Mouse (Mus musculus) midbrain, embryonic 13.5 days (tissue): ENCODE measurements at regions not wholly inside any gene's neighbourhood (a gene's known extent, or its start where the extent isn't known, plus 50 kb on each side); places are given as distances from the start of the nearest gene placed in this dataset.

Source experiments
- ATAC-seq: fragments of 200-750 bp; cut with Nextera tagmentation; 2 replicates; pipeline ENCODE4 v1.8.0; 2017; ENCODE audit warnings: mild to moderate bottlenecking, moderate TSS enrichment, moderate library complexity
- H3K27ac ChIP-seq: fragments of 300-500 bp; sonication (generic); 2 replicates; pipeline ENCODE4 v1.5.1; 2015; ENCODE audit warnings: inconsistent platforms, mild to moderate bottlenecking, moderate library complexity
- H3K27me3 ChIP-seq: fragments of 300-500 bp; sonication (generic); 2 replicates; pipeline ENCODE4 v1.6.1; 2015; ENCODE audit warnings: mild to moderate bottlenecking, inconsistent platforms
- H3K36me3 ChIP-seq: fragments of 300-500 bp; sonication (generic); 2 replicates; pipeline ENCODE4 v1.6.1; 2015; ENCODE audit warnings: mild to moderate bottlenecking, inconsistent platforms
- H3K4me1 ChIP-seq: fragments of 300-500 bp; sonication (generic); replicated peaks from 2 replicates; pipeline ENCODE4 v1.6.1; 2015; ENCODE audit warnings: inconsistent platforms
- H3K4me2 ChIP-seq: fragments of 300-500 bp; sonication (generic); replicated peaks from 2 replicates; pipeline ENCODE4 v1.6.1; 2015; ENCODE audit warnings: moderate library complexity, mild to moderate bottlenecking, inconsistent platforms
- H3K4me3 ChIP-seq: fragments of 300-500 bp; sonication (generic); replicated peaks from 2 replicates; pipeline ENCODE4 v1.5.1; 2015; ENCODE audit warnings: mild to moderate bottlenecking, inconsistent platforms
- H3K9ac ChIP-seq: fragments of 300-500 bp; sonication (generic); replicated peaks from 2 replicates; pipeline ENCODE4 v1.6.1; 2015; ENCODE audit warnings: mild to moderate bottlenecking, inconsistent platforms
- H3K9me3 ChIP-seq: fragments of 300-500 bp; sonication (generic); 2 replicates; pipeline ENCODE4 v1.6.1; 2016; ENCODE audit warnings: mild to moderate bottlenecking, inconsistent platforms
- WGBS: fragments of 180-500 bp; shearing (Covaris S2); methylation state at CpG from one replicate; pipeline ENCODE4 v1.1.7; 2015; 5-methylcytosine and 5-hydroxymethylcytosine counted together

GRCm38 (mm10) chr11:71414403-71415140, 184.0 kb upstream of the Nlrp1b start:
- 53% methylated on average over 9 of the region's 9 CpGs for WGBS

GRCm38 (mm10) chr11:71415451-71415850, 184.9 kb upstream of the Nlrp1b start:
- 19% methylated on average over 3 of the region's 3 CpGs for WGBS
- Histone ChIP-seq H3K4me1 (peaks cover 16% of the 10 kb centered on the region), H3K9ac (no peak overlapping the region), H3K27ac (peak overlapping the region; percentile 36), H3K36me3 (no peaks in the 10 kb centered on the region), H3K4me3 (no peak overlapping the region), H3K9me3 (no peaks in the 10 kb centered on the region), H3K4me2 (no peak overlapping the region), H3K27me3 (0 out of 2 replicates have a peak, but pooled peaks cover 3% of the 10 kb centered on the region)
- no peak for ATAC-seq

More at GRCm38 (mm10) chr11:71414403-71415140, 184.0 kb upstream of the Nlrp1b start:
- peak; percentile 81 for ATAC-seq
- peak overlapping the region; percentile 36; the same call in 1 of the 2 replicates for H3K27ac ChIP-seq
- no peak overlapping the region for H3K4me2 ChIP-seq
- H3K4me3 ChIP-seq, result no peak overlapping the region
- 0 out of 2 replicates have a peak, but pooled peaks cover 3% of the 10 kb centered on the region for H3K27me3 ChIP-seq
- H3K4me1 ChIP-seq, result peaks cover 16% of the 10 kb centered on the region
- no peak overlapping the region for H3K9ac ChIP-seq
- H3K9me3 ChIP-seq, result no peaks in the 10 kb centered on the region
- H3K36me3 ChIP-seq, result no peaks in the 10 kb centered on the region

GRCm38 (mm10) chr11:71422291-71422840, 191.8 kb upstream of the Nlrp1b start:
- H3K4me2 ChIP-seq, result no peak overlapping the region
- no peaks in the 10 kb centered on the region for H3K9me3 ChIP-seq
- H3K36me3 ChIP-seq, result no peaks in the 10 kb centered on the region
- peaks cover 5% of the 10 kb centered on the region; the same call in 1 of the 2 replicates for H3K4me1 ChIP-seq
- WGBS, result 63% methylated on average over 2 of the region's 2 CpGs
- no peak overlapping the region for H3K4me3 ChIP-seq
- H3K27me3 ChIP-seq, result no peaks in the 10 kb centered on the region
- no peak overlapping the region for H3K27ac ChIP-seq
- H3K9ac ChIP-seq, result no peak overlapping the region
- ATAC-seq, result no peak

- H3K36me3 ChIP-seq, result no peaks in the 10 kb centered on the region
- no peak overlapping the region for H3K9ac ChIP-seq
- H3K9me3 ChIP-seq, result no peaks in the 10 kb centered on the region
- ATAC-seq, result no peak
- 85% methylated on average over 3 of the region's 3 CpGs for WGBS
- H3K27ac ChIP-seq, result no peak overlapping the region
- no peak overlapping the region for H3K4me2 ChIP-seq
- H3K4me1 ChIP-seq, result peaks cover 5% of the 10 kb centered on the region; the same call in 1 of the 2 replicates
- H3K27me3 ChIP-seq, result no peaks in the 10 kb centered on the region
- H3K4me3 ChIP-seq, result no peak overlapping the region
Observed at GRCm38 (mm10) chr11:71423242-71423641, 192.7 kb upstream of the Nlrp1b start.

GRCm38 (mm10) chr11:71424879-71425278, 194.3 kb upstream of the Nlrp1b start:
- H3K9ac ChIP-seq, result no peak overlapping the region
- no peak for ATAC-seq
- H3K27ac ChIP-seq, result 0 out of 2 replicates have a peak overlapping the region, but pooled peaks have one; percentile 19
- no peaks in the 10 kb centered on the region for H3K27me3 ChIP-seq
- H3K4me3 ChIP-seq, result no peak overlapping the region
- no peak overlapping the region for H3K4me2 ChIP-seq
- H3K36me3 ChIP-seq, result no peaks in the 10 kb centered on the region
- H3K4me1 ChIP-seq, result peaks cover 5% of the 10 kb centered on the region; the same call in 1 of the 2 replicates
- WGBS, result 59% methylated on average over 5 of the region's 5 CpGs
- H3K9me3 ChIP-seq, result no peaks in the 10 kb centered on the region

- H3K4me2 ChIP-seq, result no peak overlapping the region
- H3K27me3 ChIP-seq, result no peaks in the 10 kb centered on the region
- H3K4me3 ChIP-seq, result no peak overlapping the region
- WGBS, result 86% methylated on average over 22 of the region's 22 CpGs
- no peaks in the 10 kb centered on the region for H3K36me3 ChIP-seq
- H3K9me3 ChIP-seq, result no peaks in the 10 kb centered on the region
- H3K4me1 ChIP-seq, result peaks cover 13% of the 10 kb centered on the region
- no peak overlapping the region for H3K27ac ChIP-seq
- ATAC-seq, result no peak
- no peak overlapping the region for H3K9ac ChIP-seq
Observed at GRCm38 (mm10) chr11:71429739-71430138, 199.2 kb upstream of the Nlrp1b start.

GRCm38 (mm10) chr11:71434241-71434640, 203.7 kb upstream of the Nlrp1b start:
- Histone ChIP-seq H3K9me3 (no peaks in the 10 kb centered on the region; the same call in 1 of the 2 replicates), H3K27ac (no peak overlapping the region), H3K36me3 (no peaks in the 10 kb centered on the region), H3K4me3 (no peak overlapping the region), H3K27me3 (no peaks in the 10 kb centered on the region), H3K4me2 (no peak overlapping the region), H3K9ac (no peak overlapping the region), H3K4me1 (peaks cover 27% of the 10 kb centered on the region)
- WGBS, result 43% methylated on average over 6 of the region's 6 CpGs
- no peak for ATAC-seq

- no peak overlapping the region for H3K4me2 ChIP-seq
- peaks cover 33% of the 10 kb centered on the region for H3K4me1 ChIP-seq
- no peaks in the 10 kb centered on the region for H3K36me3 ChIP-seq
- no peak overlapping the region for H3K4me3 ChIP-seq
- no peak overlapping the region for H3K27ac ChIP-seq
- no peak for ATAC-seq
- no peak overlapping the region for H3K9ac ChIP-seq
- no peaks in the 10 kb centered on the region for H3K27me3 ChIP-seq
- 43% methylated on average over 5 of the region's 5 CpGs for WGBS
- no peaks in the 10 kb centered on the region; the same call in 1 of the 2 replicates for H3K9me3 ChIP-seq
Observed at GRCm38 (mm10) chr11:71434886-71435285, 204.4 kb upstream of the Nlrp1b start.

- H3K9me3 ChIP-seq, result no peaks in the 10 kb centered on the region; the same call in 1 of the 2 replicates
- H3K9ac ChIP-seq, result no peak overlapping the region
- H3K36me3 ChIP-seq, result no peaks in the 10 kb centered on the region
- H3K4me3 ChIP-seq, result no peak overlapping the region
- no peak for ATAC-seq
- no peaks in the 10 kb centered on the region for H3K27me3 ChIP-seq
- 58% methylated on average over 8 of the region's 8 CpGs for WGBS
- H3K27ac ChIP-seq, result peak overlapping the region; percentile 51; the same call in 1 of the 2 replicates
- H3K4me1 ChIP-seq, result peaks cover 42% of the 10 kb centered on the region
- H3K4me2 ChIP-seq, result no peak overlapping the region
Observed at GRCm38 (mm10) chr11:71435745-71436144, 205.2 kb upstream of the Nlrp1b start.

GRCm38 (mm10) chr11:71436335-71436734, 205.8 kb upstream of the Nlrp1b start:
- H3K9me3 ChIP-seq, result no peaks in the 10 kb centered on the region; the same call in 1 of the 2 replicates
- H3K4me2 ChIP-seq, result no peak overlapping the region
- no peaks in the 10 kb centered on the region for H3K36me3 ChIP-seq
- H3K4me1 ChIP-seq, result peaks cover 43% of the 10 kb centered on the region
- ATAC-seq, result no peak
- WGBS, result 46% methylated on average over 1 of the region's 1 CpGs
- 0 out of 2 replicates have a peak overlapping the region, but pooled peaks have one; percentile 51 for H3K27ac ChIP-seq
- no peaks in the 10 kb centered on the region for H3K27me3 ChIP-seq
- H3K4me3 ChIP-seq, result no peak overlapping the region
- H3K9ac ChIP-seq, result no peak overlapping the region

- ATAC-seq, result no peak
- WGBS, result 78% methylated on average over 2 of the region's 2 CpGs
- Histone ChIP-seq H3K36me3 (no peaks in the 10 kb centered on the region), H3K4me1 (peaks cover 43% of the 10 kb centered on the region), H3K27ac (no peak overlapping the region), H3K27me3 (no peaks in the 10 kb centered on the region), H3K9me3 (no peaks in the 10 kb centered on the region; the same call in 1 of the 2 replicates), H3K4me3 (no peak overlapping the region), H3K9ac (no peak overlapping the region), H3K4me2 (no peak overlapping the region)
Observed at GRCm38 (mm10) chr11:71436801-71437200, 206.3 kb upstream of the Nlrp1b start.

GRCm38 (mm10) chr11:71439871-71440270, 209.3 kb upstream of the Nlrp1b start:
- Histone ChIP-seq H3K9me3 (no peaks in the 10 kb centered on the region; the same call in 1 of the 2 replicates), H3K27me3 (no peaks in the 10 kb centered on the region), H3K27ac (peak overlapping the region; percentile 74), H3K9ac (0 out of 2 replicates have a peak overlapping the region, but pooled peaks have one; percentile 47), H3K4me1 (peaks cover 38% of the 10 kb centered on the region), H3K36me3 (no peaks in the 10 kb centered on the region), H3K4me3 (peak overlapping the region; percentile 20), H3K4me2 (peak overlapping the region; percentile 48)
- peak; percentile 94 for ATAC-seq
- 2% methylated on average over 17 of the region's 17 CpGs for WGBS
